Mouse (Mus musculus) intestine, embryonic 14.5 days (tissue): Measurements from ENCODE around the gene Hhex. TPM values are rescaled to one million over a fixed set of nuclear protein-coding genes. Genes with fewer than 3 reads are reported as not detected.

ENCODE experiments used
- ATAC-seq: fragments of 200-750 bp; cut with Nextera tagmentation; replicated peaks from 2 replicates; pipeline ENCODE4 v1.8.0; 2017; ENCODE audit warnings: low read depth, moderate number of reproducible peaks, moderate TSS enrichment, moderate library complexity; ENCODE audit not compliant: low FRiP score, low TSS enrichment
- DNase-seq: peaks from one replicate; pipeline ENCODE4 v3.0.0-alpha.2; 2018; ENCODE audit warnings: low spot score
- H3K27ac ChIP-seq: fragments of 300-500 bp; sonication (generic); 2 replicates; pipeline ENCODE4 v1.5.1; 2014; ENCODE audit warnings: low read depth, mild to moderate bottlenecking, control low read depth
- H3K27me3 ChIP-seq: fragments of 300-500 bp; sonication (generic); replicated peaks from 2 replicates; pipeline ENCODE4 v1.6.1; 2014; ENCODE audit warnings: low read length, control low read depth; ENCODE audit not compliant: control insufficient read depth, insufficient read depth
- H3K36me3 ChIP-seq: fragments of 300-500 bp; sonication (generic); 2 replicates; pipeline ENCODE4 v1.6.1; 2014; ENCODE audit warnings: low read length, control low read depth; ENCODE audit not compliant: control insufficient read depth, insufficient read depth
- H3K4me1 ChIP-seq: fragments of 300-500 bp; sonication (generic); replicated peaks from 2 replicates; pipeline ENCODE4 v1.6.1; 2014; ENCODE audit warnings: low read length, control low read depth, mixed read lengths; ENCODE audit not compliant: control insufficient read depth, insufficient read depth
- H3K4me2 ChIP-seq: fragments of 300-500 bp; sonication (generic); 2 replicates; pipeline ENCODE4 v1.6.1; 2014; ENCODE audit warnings: low read length
- H3K4me3 ChIP-seq: fragments of 300-500 bp; sonication (generic); 2 replicates; pipeline ENCODE4 v1.5.1; 2014; ENCODE audit warnings: low read depth, low read length, control low read depth, mixed read lengths
- H3K9ac ChIP-seq: fragments of 300-500 bp; sonication (generic); 2 replicates; pipeline ENCODE4 v1.6.1; 2014; ENCODE audit warnings: mild to moderate bottlenecking, low read length
- H3K9me3 ChIP-seq: fragments of 300-500 bp; sonication (generic); 2 replicates; pipeline ENCODE4 v1.6.1; 2016; ENCODE audit warnings: low read length, control low read depth; ENCODE audit not compliant: control insufficient read depth
- WGBS: fragments of 180-500 bp; shearing (Covaris S2); extraction: QIAGEN DNeasy Blood & Tissue Kit; methylation state at CpG from one replicate; pipeline ENCODE4 v1.1.7; 2014; 5-methylcytosine and 5-hydroxymethylcytosine counted together
- polyA plus RNA-seq: library from polyadenylated mRNA; unstranded; fragments of >200 nt; fragmentation: Nextera tagmentation; extraction: Ambion mirVana; gene quantifications from 2 replicates; pipeline ENCODE4 v1.2.1, GENCODE M21; 2014

Gene Hhex
- polyA plus RNA-seq, 1 experiment from 2014 or later = 9.6 TPM

GRCm38 (mm10) chr19:37487811-37488475 lies 53.3 kb downstream of the Hhex start:
- H3K4me1 ChIP-seq = no peaks in the 10 kb centered on the region
- no peaks in the 10 kb centered on the region for H3K36me3 ChIP-seq
- no peaks in the 10 kb centered on the region for H3K27me3 ChIP-seq
- 82% methylated on average over 5 of the region's 5 CpGs for WGBS
- ATAC-seq = no peak
- no peak for DNase-seq
- no peaks in the 10 kb centered on the region for H3K9me3 ChIP-seq
- no peak overlapping the region for H3K4me3 ChIP-seq
- H3K27ac ChIP-seq = no peak overlapping the region
- no peak overlapping the region for H3K4me2 ChIP-seq
- H3K9ac ChIP-seq = no peak overlapping the region

GRCm38 (mm10) chr19:37488608-37489262 lies 54.1 kb downstream of the Hhex start:
- WGBS = 65% methylated on average over 7 of the region's 7 CpGs
- ATAC-seq = no peak
- Histone ChIP-seq H3K36me3 (no peaks in the 10 kb centered on the region), H3K27ac (no peak overlapping the region), H3K9me3 (no peaks in the 10 kb centered on the region), H3K4me3 (no peak overlapping the region), H3K4me2 (no peak overlapping the region), H3K27me3 (no peaks in the 10 kb centered on the region), H3K9ac (no peak overlapping the region), H3K4me1 (no peaks in the 10 kb centered on the region)
- no peak for DNase-seq

Other genes with a start within 250 kb of the Hhex start
- 83.9 and 86.5 TPM in 2 replicates for gene March5, start 227.3 kb upstream of the Hhex start, polyA plus RNA-seq
- gene Cpeb3, start 226.2 kb upstream of the Hhex start, polyA plus RNA-seq = 0.66 and 0.85 TPM in 2 replicates
- gene Ide, start 97.0 kb upstream of the Hhex start, polyA plus RNA-seq = 54.1 and 62.0 TPM in 2 replicates
- gene Kif11, start 58.4 kb upstream of the Hhex start, polyA plus RNA-seq = 60.3 and 71.1 TPM in 2 replicates
- gene Exoc6, start 115.6 kb downstream of the Hhex start, polyA plus RNA-seq = 14.9 and 15.7 TPM in 2 replicates